Mouse (Mus musculus): ENCODE measurements around the gene Slc10a7.

The Slc10a7 gene

DNA sequence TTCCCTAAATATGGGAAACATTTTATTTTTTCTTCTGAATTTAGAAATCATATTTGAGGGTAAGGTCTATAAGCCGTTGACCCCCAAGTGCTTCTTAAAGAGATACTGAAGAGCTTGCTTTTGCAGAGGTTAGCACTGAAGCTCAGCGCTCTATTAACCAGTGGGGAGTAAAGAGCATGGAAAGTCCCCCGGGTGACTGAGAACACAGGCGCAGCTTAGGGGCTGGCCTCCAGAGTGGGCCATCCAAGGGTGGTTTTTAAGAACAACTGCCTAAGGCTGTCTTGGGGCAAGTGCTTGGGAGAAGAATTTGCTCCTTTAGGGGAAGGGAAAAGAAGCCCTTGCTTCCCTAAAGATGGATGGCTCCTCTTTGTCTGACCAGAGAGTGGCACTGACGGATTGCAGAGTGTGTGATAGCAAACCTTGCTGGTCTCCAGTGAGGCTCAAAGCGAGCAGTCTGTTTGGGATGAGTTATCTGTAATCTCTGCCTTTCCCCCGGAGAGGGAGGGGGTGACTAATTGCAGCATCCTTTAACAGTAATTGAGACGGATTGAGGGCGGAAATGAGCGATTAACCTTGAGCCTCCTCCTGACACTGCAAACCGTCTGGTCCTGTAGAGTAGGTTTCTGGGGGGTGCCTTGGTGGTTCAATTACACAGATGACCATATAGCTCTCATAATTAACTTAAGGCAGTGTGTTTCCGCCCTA, 115.7 kb downstream of the Slc10a7 start:
- no peak for DNase-seq

DNA sequence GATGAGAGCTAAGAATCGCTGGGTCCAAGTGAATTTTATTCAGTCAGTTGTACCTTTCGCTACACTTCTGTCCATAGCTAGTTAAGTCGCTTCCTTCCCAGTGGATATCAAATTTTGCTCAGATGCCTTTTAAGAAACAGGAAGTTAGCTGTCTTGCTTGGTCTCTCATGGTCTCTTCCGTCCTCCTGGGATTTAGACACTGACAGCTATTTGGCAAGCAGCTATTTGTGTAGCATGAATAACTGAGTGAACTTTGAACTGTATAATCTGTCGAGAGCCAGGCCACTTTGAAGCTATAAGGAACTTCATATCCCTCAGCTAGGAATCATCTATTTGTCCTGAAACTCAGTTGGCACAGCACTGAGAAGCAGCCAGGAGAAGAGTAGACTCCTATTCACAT, 117.5 kb downstream of the Slc10a7 start:
- no peak for DNase-seq

DNA sequence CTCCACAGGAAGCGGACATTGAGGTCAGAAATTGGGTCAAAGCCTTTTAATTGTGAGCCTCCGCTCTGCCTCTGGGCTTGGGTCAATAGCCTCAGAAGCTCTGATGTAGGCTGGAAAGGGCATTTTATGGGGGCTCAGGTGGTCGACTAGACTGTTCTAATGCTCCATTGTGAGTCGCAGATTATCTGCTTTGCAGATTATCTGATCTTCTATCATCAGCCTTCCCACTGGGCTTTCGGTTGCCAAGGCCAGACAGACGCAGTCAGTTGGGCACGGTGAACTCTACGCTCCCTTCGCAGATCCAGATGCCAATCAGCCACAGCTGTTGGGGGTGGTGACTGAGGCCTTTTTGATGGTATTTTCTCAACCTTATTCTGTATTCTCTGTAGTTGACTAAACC, 118.6 kb downstream of the Slc10a7 start:
- DNase-seq: no peak

DNA sequence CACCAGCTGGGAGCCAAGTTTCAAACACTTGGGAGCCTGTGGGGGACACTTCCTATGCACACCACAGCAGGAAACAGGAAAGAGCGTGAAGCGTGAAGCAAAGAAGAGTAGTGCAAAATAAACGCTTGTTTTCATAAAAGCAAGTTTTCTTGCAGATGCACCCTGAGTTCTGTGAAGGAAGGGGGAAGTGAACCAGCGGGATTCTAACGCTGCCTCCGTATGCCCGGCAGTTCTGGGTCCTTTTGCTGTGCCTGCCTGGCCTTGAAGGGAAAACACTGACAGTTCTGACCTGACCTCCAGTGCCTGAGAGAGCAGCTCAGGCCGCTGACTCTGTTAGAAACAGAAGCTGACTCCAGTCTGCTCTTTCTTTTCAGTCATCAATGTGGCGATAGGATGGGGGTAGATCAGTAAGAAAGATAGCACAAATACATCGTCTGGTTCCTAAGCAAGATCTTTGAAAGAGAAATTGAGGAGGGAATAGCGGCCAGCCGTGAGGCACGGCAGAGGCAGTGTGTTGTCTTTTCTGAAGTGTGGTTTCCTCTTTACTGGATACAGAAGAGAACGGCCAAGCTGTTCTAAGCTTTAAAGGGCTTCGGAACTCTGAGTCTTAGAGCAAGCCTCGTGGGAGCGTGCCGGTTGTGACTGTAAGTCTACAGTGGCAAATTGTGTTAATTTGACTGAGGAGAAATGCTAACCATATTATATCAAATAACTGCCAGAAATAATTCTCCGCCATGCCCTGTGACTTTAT, 121.4 kb downstream of the Slc10a7 start:
- peak; percentile 6 for DNase-seq

DNA sequence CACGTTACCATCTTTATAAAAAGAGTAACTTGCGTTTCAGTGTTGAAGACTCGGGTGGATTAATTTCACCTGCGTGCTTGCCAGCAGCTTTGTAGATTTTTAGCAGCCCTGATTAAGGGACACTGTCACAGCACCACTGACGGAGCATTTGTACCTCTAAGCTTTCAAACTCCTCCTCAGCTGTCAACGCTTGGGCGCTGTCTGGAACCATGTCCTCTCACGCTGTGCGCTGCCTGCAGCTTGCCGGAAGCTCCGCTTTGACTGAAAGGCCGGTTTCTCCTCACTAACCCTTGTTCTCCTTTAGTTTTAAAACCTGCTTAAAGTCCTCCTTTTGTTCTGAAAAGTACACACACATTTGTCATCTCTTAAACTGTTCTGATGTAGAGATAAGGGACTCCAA, 123.9 kb downstream of the Slc10a7 start:
- no peak for DNase-seq

DNA sequence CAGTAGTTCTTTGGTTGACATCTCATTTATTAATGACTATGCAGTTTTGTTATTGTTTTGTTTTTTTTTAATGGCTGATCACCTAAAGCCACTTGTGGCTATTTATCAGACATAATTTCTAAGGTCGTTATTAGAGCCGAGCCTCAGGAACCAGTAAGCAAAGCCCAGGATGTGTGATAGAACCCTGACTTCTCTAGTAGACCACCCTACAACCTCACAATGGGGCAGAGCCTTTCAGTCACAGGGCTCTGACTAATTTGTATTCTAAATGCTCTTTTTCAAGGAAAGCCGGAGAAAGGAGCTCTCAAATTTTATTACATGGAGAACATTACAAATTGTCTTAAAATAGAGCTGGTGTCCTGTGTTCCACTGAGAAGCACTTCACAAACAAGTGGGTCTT, 124.9 kb downstream of the Slc10a7 start:
- no peak for DNase-seq

DNA sequence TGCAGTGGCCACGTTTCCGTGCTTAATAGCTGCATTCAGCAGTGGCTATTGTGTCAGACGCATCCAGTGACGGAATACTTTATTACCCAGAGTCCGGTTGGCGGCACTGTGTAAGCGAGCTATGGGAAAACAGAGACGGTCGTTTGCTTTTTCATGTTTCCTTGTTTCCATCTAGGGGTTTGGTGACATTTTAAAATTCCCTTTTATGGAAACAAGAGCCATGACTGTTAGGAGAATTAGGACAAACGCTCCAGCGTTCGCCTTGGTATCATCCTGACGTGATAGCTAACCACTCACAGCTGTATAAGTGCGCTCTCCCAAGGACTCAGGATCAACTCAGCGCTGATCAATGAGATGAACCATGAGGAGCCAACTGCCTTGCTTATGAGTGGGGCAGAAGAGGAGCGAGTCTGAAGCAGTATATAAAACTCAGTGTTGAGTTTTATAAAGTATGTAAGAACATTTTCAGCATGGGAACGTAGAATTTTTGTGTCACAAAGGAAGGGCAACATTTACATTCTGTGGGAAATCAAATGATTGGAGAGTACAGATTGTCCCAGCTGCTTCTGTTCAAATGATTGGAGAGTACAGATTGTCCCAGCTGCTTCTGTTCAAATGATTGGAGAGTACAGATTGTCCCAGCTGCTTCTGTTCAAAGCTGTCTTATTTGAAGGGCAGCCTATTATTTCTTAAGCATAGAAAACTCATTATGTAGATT, 125.5 kb downstream of the Slc10a7 start:
- no peak for DNase-seq

DNA sequence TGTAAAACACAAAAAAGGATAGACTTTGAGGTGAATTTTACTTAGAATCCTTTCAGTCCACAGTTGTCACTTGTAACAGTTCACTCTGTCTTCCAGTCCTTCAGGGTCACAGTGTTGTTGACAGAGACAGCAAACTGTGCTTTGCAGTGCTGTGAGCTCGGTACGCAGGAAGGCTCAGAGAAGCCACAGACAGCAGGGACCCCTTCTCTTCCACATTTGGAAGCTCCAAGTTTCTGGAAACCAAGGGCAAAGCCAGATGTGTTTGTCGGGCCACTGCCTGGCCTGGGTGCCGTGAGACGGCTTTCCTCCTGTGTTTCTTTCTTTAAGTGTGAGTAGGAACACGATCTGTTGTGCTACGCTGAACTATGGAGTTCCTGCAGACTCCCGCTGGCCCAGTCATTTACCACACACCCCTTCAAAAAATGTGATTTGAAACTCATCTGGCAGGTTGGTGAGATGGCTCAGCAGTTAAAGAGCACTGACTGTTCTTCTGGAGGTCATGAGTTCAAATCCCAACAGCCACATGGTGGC, 126.2 kb downstream of the Slc10a7 start:
- DNase-seq: no peak

DNA sequence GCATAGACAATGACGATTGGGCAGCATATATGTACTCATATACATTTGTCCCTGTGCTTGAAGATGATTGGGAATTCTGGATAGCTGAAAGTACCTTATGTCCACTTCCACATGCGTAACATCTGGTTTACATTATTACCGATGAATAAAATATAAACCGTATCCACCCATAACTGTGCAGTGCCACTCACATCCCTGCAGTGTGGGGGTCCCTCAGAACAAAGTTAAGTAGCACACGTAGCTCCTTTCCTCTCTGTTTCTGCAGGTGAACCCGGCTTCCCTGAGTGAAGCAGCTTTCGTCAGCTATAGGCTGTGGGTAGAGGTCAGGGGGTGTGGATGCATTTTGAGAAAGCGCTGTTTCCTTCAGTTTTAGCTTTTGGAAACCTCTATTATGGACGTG, 132.8 kb downstream of the Slc10a7 start:
- DNase-seq: no peak

DNA sequence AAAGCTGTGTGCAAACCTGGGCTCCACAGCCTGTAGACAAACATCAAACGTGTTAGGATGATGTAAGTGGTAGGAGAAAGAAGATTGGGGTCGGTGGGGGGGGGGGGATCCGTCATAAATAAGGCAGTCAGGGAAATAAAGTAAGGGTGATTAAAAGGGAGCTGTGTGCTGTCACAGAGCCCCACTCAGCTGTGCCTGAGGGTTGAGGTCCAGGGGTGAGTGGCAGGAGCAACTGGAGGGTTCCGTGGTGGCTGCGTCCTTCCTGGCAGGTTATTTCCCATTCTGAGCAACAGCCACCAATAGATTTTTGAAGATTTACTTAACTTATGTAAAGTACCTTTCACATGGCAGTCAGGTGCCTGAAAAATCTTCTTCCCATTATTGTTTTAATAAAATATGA, 133.2 kb downstream of the Slc10a7 start:
- no peak for DNase-seq

DNA sequence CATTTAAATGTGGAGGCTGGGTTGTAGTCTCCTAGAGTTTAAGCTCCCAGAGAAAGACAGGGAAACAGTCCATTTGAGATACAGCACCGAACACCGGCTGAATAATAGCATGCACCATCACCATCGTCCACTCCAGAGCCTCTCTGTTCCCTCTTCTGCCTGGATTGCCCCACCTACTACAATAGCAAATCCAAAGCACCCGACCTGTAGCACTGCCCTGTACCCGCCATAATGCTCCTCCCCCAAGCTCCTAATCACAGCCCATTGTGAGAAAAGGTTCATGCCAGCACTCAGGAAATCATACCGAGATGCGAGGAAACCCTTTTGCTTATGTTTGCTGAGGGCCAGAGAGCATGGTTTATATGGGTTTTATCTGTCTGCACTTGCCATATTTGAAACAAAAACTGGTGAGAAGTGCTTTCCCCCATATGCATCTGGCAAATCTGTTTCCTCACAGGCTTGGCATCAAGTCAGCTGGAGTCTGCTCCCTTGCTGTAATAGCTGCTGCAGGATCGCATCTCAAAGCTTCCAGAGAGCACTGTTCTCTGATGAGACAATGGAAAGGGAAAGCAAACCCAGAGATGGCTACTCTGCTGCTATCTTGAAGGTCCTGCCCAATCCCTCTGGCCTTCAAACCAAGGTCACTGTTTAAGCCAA, 138.0 kb downstream of the Slc10a7 start:
- DNase-seq: no peak

DNA sequence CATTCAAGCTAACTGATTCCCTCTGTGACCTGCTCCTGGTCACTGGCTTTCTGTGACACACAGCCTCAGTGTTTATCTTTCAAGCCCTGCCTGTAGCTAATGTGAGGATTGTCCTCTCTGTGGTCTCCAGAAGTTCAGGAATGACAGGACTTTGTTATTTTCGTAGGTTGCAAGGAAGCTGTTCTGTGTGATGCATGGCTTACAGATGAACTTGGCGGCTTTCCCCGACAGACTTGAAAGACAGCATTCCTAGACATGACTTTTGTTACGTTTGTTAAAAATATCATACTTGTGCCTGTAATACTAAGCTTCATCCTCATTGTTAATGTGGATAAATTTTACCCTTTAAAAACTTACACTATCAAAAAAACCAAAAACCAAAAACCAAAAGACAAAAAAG, 138.7 kb downstream of the Slc10a7 start:
- DNase-seq: no peak

DNA sequence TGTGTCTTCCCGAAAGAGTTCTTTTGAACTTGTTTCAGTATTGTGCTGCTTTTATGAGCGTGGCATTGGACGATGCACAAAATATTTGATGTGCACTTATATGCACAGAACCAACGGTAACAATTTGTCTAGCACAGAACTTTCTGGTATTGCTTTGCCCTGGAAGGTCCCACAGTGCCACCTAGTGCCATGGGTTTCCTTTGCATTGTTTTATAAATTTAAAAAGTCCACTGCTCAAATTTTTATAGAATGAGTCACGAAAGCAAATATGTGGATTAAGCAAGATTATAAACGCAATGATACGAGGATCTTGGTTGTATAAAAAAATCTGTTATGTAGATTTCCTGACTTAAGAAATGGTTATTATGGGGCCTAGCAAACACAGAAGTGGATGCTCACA, 139.8 kb downstream of the Slc10a7 start:
- DNase-seq: peak; percentile 57

DNA sequence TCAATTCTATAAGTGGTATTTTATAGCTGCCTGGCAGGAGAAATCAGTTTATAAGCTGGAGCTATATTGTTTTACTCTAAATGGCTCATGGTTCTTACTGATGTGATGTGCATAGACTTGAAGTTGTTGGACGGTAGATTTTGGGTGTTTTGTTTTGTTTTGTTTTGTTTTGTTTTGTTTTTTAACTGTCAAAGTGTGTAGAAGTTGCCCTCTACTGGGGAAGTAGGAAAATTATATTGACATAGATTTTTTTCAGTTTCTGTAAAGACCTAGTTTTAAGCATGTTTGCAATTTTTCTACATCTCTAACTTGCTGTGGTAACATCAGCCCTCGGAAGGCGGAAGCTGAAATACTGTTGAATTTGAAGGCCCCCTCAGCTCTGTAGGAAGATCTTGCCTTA, 142.5 kb downstream of the Slc10a7 start:
- no peak for DNase-seq

DNA sequence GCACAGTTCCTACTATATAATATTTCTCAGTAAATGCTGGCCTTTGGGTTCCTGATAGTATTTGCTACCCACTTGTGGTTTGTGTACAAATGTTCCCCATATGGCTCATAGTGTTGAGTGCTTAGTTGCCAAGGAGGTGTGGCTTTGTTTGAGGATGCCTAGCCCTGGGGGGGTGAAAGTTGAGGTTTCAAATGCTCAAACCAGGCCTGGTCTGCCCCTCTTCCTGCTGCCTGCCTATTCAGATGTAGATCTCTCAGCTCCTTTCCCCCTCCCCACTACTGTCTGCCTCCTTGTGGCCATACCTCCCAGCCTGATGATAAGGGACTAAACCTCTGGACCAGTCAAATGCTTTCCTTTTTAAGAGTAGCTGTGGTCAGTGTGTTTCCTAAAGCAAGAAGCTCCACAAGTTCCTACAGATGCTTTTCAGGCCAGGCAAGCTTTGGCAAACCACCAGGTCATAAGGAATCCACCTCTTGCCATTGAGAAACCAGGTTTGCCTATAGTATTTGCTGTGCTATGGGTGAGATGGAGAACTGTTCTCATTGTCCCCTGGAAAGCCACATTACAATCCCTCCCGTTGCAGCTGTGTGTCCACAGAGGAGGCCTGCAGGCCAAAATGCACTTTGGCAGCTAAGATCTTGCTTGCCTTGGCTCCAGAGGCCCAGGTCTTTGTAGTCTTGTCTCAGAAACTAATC, 146.4 kb downstream of the Slc10a7 start:
- no peak for DNase-seq

DNA sequence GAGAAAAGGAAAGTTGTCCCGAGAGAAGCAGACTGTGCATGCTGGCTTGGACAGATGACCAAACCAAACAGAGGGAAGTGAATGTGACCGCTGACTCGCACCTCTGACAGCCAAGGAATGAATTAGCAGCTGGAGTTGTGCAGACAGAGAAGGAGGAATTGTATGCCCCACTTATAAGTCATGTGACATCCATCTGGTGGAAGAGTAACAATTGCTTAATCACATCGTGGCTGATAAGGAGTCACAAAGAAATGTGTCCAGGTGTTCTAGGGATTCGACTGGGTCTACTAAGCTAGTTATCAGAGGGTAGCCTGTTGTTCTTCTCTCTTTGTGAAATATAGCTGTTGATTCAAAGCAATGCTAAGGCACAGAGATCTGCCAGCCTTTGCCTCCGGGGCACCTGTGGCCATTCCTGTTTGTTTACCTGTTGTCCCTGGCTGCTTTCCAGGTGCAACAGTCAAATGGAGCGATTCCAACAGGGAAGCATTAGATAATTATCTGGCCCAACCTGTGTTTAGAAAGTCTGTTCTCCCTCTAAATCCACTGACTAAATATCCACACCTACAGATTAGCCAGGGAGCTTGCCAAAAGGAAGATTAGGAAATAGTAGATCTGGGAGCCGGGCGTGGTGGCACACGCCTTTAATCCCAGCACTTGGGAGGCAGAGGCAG, 147.7 kb downstream of the Slc10a7 start:
- DNase-seq: no peak

DNA sequence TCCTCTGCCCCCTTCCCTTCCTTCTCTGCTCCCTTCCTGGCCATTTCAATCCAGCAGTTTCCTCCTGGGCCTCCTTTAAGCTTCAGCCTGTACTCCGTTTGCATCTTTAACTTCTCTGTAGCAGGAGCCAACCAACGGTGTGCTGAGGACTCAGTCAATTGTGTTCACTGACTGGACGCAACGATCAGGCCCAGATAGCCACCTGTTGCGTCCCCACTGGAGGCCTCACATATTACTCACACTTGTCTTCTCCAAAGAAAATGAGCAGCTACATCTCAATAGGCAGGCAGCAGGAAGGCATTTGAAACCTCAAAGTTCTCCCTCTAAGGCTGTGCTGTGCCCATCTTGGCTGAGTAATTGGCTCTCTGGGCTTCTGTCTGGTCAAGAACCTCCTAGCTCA, 149.0 kb downstream of the Slc10a7 start:
- DNase-seq: no peak

DNA sequence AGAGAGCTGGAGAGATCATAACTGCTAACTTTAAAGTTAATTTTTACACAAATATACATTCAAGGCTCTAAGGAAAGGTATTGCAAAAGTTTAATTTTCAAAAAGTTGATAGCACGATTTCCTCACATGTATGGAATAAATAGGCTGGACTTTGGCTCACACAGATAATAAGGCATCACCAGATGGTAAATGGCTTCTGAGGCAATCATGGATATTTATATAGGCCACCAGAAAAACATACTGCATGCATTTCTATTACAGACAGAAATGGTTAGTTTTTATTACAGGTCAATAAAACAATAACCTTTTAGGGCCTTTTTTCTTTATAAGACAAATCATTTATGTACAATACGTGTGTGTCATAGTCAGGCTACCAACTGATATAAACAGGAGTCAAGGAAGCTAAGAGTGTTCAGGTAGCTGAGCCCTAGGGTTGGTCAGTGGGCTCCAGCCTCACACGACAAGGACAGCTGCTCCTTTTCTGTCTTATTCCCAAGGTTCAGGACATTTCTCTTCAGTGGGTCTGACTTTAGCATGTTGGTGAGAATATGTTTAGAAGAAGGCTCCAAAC, 150.6 kb downstream of the Slc10a7 start:
- no peak for DNase-seq

DNA sequence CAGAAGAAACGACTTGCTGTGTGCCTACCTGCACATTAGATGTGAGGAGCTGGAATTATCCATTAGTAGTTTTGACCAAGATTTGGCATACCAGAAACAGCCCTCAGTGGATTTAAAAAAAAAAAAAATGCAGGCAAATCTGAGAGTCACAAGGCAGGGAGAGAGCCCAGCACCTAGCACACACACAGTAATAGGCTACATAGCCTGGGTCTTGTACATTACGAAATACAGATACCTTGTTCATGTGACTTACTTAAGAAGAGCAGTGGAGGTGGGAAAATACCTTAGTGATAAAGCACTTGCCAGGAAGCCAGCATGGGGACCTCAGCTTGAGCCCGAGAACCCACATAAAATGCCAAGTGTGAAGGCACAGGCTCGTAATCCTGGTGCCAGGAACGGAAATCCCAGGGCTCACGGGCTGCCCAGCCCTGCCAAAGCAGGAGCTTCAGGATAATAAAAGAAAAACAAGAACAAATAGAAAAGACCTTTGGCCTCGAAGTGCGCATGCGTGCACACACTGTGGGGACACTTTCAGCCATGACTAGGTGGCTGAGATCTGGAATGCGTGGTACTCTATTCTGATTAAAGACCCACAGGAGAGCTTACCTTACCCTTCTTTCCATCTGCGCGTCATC, 155.3 kb downstream of the Slc10a7 start:
- DNase-seq: no peak

DNA sequence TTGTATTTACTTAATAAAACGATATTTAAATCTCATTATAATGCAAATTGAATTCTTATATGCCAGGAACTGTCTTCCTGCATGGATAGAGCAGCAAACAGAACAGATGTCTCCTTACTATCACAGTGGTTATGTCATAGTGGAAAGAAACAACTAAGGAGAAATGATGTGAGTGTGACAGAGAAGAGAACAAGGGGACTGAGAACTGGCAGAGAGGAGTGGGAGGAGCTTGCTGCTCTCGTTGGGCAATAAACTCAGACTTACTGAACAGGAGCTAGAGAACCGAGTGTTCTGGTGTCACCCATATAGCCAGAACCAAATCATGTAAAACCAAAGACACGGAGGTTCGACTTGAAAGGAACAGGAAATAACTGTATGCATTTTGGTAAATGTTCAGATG, 158.3 kb downstream of the Slc10a7 start:
- DNase-seq: no peak

DNA sequence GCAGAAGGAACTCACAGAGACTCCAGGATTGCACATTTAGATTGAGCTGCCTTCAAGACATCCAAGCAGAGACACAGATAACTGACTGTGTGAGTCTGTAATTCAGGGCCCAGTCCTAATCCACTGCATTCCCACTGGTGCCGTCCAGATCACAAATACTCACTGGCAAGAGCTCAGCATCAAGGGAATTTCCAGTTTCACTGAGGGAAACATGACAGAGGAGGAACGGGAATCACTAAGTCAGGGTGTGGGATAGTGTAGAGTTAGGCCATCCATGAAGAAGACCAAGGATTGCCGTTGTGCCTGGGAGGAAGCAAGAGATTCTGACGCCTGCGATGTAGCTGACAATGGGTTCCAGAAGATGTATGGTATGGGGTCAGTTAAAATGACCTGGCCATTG, 159.1 kb downstream of the Slc10a7 start:
- DNase-seq: no peak
